Mouse (Mus musculus): Measurements from ENCODE around the gene Pradc1. TPM values are rescaled to one million over a fixed set of nuclear protein-coding genes. Genes with fewer than 3 reads are reported as not detected.

The Pradc1 gene
- polyA plus RNA-seq, 1 experiment from 2014 or later: 34.9 TPM

DNA sequence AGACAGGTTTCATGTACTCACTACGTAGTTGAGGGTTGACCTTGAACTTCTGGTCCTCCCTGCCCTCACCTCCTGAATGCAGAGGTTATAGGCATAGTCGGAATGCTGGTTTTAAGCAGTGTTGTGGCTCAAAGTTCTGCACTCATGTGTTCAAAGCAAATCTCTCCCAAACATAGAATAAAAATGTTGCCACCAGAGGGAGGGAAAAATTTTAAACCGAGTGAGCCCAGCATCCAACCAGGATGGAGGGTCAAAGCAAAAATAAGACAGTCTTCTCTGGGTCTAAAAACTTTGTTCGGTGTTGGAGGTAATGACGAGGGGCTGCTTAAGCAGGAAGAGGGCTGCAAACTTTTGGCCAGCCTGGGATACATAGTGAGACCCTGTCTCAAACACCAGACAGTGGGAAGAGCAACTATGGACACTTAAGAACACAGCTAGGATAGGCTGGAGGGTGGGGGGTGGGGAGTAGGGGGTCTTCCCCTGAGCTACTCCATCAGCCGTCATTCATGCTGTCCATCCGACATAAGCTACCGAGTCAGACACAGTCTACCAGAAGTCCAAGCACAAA lies 20.4 kb downstream of the Pradc1 start:
- WGBS: 43% methylated on average over 8 of the region's 8 CpGs
- peak overlapping the region; percentile 97 for H3K4me3 ChIP-seq
- H3K9me3 ChIP-seq: no peaks in the 10 kb centered on the region
- peak overlapping the region; percentile 79 for H3K4me2 ChIP-seq
- H3K9ac ChIP-seq: peak overlapping the region; percentile 88
- H3K27ac ChIP-seq: peak overlapping the region; percentile 28; the same call in 1 of the 2 replicates
- peaks cover 13% of the 10 kb centered on the region for H3K4me1 ChIP-seq
- peaks cover 4% of the 10 kb centered on the region for H3K27me3 ChIP-seq
- ATAC-seq (ENCODE audit: insufficient number of reproducible peaks, insufficient read depth, low FRiP score, low TSS enrichment, low read depth): peak; percentile 71
- H3K36me3 ChIP-seq: no peaks in the 10 kb centered on the region

DNA sequence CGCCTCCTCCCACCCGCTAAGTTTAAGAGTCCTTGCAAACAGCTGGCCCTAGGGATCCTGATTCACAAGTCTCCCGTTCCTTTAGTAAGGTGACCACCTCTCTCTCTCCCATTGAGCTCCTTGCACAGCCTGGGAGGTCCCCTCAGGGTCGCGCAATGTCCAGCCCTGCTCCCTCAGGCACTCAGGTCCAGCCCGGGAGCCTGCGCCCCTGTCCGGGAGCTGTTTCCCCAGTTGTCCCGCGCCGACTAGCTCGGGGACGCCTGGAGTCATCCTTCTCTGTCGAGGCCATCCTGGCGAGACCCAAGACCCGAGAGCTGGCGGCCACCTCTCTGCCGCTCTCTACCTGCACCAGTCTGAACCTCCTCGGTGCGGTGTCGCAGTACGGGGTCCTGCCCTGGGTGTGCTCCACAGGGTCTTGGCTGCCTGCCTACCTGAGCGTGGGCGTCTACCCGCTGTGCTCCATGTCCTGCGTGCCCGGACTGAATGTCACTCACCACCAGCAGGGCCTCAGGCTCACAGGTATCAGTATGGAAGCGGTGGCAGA lies 27.9 kb downstream of the Pradc1 start, which contains the start of gene Noto:
Gene Noto, plus strand, starts transcription at position 51 of the 544 bp plus-strand sequence.
- peak within 1 kb of the TSS; percentile 39 for H3K4me2 ChIP-seq
- no peaks in the 10 kb centered on the region for H3K9me3 ChIP-seq
- peak within 1 kb of the TSS; percentile 7; the same call in 1 of the 2 replicates for H3K4me3 ChIP-seq
- no peak within 1 kb of the TSS for H3K27ac ChIP-seq
- peaks cover 29% of the 10 kb centered on the region for H3K27me3 ChIP-seq
- no peaks in the 10 kb centered on the region for H3K36me3 ChIP-seq
- ATAC-seq (ENCODE audit: insufficient number of reproducible peaks, insufficient read depth, low FRiP score, low TSS enrichment, low read depth): no peak
- H3K4me1 ChIP-seq: no peaks in the 10 kb centered on the region
- peak within 1 kb of the TSS; percentile 44; the same call in 1 of the 2 replicates for H3K9ac ChIP-seq
- 12% methylated on average over 28 of the region's 28 CpGs for WGBS

DNA sequence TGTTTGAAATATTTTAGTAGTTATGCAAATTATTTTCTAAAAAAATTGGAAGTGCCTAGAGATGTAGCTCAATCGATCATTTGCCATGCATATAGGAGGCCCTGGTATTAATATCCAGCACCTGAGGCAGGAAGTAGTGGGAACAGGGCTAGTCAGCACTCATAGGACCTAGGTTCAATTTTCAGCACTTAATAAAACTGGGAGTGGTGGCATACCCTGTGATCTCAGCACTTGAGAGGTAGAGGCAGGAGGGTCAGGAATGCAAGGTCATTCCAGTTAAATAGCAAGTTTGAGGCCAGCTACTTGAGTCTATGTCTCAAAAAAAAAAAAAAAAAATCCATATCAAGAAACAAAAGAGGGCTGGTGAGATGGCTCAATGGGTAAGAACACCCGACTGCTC lies 32.6 kb downstream of the Pradc1 start:
- no peaks in the 10 kb centered on the region for H3K36me3 ChIP-seq
- H3K27ac ChIP-seq: no peak overlapping the region
- no peak overlapping the region for H3K4me2 ChIP-seq
- ATAC-seq (ENCODE audit: insufficient number of reproducible peaks, insufficient read depth, low FRiP score, low TSS enrichment, low read depth): no peak
- peaks cover 30% of the 10 kb centered on the region for H3K27me3 ChIP-seq
- H3K9ac ChIP-seq: no peak overlapping the region
- no peaks in the 10 kb centered on the region for H3K4me1 ChIP-seq
- no peaks in the 10 kb centered on the region for H3K9me3 ChIP-seq
- H3K4me3 ChIP-seq: no peak overlapping the region
- 79% methylated on average over 2 of the region's 2 CpGs for WGBS

DNA sequence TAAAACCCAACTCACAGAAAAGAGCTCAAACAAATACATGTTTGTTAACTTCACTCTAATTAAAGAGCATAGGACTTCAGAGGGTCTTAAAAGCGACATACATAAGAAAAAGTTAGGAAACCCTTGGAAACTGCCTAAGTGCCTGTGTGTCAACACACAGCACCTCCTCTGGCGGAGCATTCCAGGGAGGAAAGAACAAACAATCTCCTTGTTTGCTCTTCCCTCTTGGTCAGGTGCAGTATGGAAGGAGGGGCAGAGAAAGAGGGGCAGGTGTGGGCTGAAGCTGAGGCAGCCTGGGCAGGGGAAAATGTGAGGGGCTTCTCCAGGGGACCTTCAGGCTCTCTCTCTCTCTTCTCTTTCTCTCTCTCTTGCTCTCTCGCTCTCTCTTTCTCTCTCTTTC lies 35.9 kb downstream of the Pradc1 start:
- ATAC-seq (ENCODE audit: insufficient number of reproducible peaks, insufficient read depth, low FRiP score, low TSS enrichment, low read depth): no peak

GRCm38 (mm10) chr6:85410771-85411273 lies 40.9 kb downstream of the Pradc1 start:
- Histone ChIP-seq H3K36me3 (no peaks in the 10 kb centered on the region), H3K27ac (no peak overlapping the region), H3K9ac (no peak overlapping the region), H3K27me3 (peaks cover 52% of the 10 kb centered on the region), H3K4me1 (peaks cover 12% of the 10 kb centered on the region), H3K9me3 (no peaks in the 10 kb centered on the region), H3K4me3 (no peak overlapping the region), H3K4me2 (peak overlapping the region; percentile 32)
- 11% methylated on average over 13 of the region's 13 CpGs for WGBS
- ATAC-seq (ENCODE audit: insufficient number of reproducible peaks, insufficient read depth, low FRiP score, low TSS enrichment, low read depth): peak; percentile 39; the same call in 1 of the 2 replicates

More for the DNA sequence above, 35.9 kb downstream of the Pradc1 start:
- Histone ChIP-seq H3K27me3 (peaks cover 12% of the 10 kb centered on the region), H3K4me3 (no peak overlapping the region), H3K9ac (no peak overlapping the region), H3K4me2 (no peak overlapping the region), H3K4me1 (no peaks in the 10 kb centered on the region), H3K9me3 (no peaks in the 10 kb centered on the region), H3K36me3 (no peaks in the 10 kb centered on the region), H3K27ac (no peak overlapping the region)
- WGBS: 63% methylated on average over 3 of the region's 3 CpGs

DNA sequence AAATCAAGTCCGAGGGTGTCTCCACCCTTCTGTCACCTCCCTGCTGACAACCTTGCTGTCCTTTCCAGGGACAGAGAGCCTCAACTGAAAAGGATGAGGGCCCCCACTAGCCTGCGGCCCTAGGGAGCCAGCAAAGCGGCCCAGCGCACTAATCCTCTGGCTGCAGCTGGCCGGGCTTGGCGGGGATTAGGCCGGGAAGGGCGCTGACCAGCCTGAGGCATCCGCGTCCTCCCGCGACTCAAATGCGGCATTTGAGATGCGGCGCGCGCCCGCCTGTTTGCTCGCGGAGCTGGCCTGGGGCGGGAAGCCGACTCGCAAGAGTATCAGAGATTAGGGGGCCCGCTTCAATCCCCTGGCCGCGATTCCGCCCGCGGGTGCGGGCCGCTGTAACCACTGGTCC lies 42.8 kb downstream of the Pradc1 start:
- Histone ChIP-seq H3K4me1 (peaks cover 12% of the 10 kb centered on the region), H3K27ac (no peak overlapping the region), H3K4me3 (peak overlapping the region; percentile 26), H3K4me2 (peak overlapping the region; percentile 46), H3K9ac (peak overlapping the region; percentile 32; the same call in 1 of the 2 replicates), H3K9me3 (no peaks in the 10 kb centered on the region), H3K27me3 (peaks cover 53% of the 10 kb centered on the region), H3K36me3 (no peaks in the 10 kb centered on the region)
- no peak for ATAC-seq (ENCODE audit: insufficient number of reproducible peaks, insufficient read depth, low FRiP score, low TSS enrichment, low read depth)
- under 1% methylated on average over 31 of the region's 31 CpGs for WGBS

GRCm38 (mm10) chr6:85403039-85403438 lies 48.7 kb downstream of the Pradc1 start:
- Histone ChIP-seq H3K4me3 (no peak overlapping the region), H3K9me3 (no peaks in the 10 kb centered on the region), H3K27ac (no peak overlapping the region), H3K27me3 (peaks cover 24% of the 10 kb centered on the region), H3K9ac (no peak overlapping the region), H3K36me3 (no peaks in the 10 kb centered on the region), H3K4me1 (0 out of 2 replicates have a peak, but pooled peaks cover 2% of the 10 kb centered on the region), H3K4me2 (no peak overlapping the region)
- ATAC-seq (ENCODE audit: insufficient number of reproducible peaks, insufficient read depth, low FRiP score, low TSS enrichment, low read depth): no peak
- 77% methylated on average over 10 of the region's 10 CpGs for WGBS

DNA sequence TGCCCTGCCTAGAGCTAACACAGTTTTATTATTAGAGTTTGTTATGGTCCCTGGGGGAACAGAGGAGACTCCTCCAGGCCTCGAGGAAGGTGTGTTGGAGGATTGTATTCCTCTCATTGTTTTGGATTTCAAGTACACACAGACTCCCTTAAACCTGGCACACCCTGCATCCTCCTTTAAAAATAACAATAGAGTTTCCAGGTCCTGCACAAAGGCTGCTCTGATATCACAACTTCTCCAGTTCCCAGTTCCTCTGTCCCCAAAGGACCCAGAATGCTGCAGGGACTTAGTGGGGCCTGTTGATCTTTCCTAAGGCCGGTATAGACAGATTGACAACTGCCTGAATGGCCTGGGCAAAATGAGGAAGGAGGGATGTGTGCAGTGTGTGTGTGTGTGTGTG lies 49.2 kb downstream of the Pradc1 start:
- Histone ChIP-seq H3K4me2 (no peak overlapping the region), H3K9ac (no peak overlapping the region), H3K27me3 (peaks cover 20% of the 10 kb centered on the region), H3K9me3 (no peaks in the 10 kb centered on the region), H3K36me3 (no peaks in the 10 kb centered on the region), H3K4me3 (no peak overlapping the region), H3K27ac (no peak overlapping the region), H3K4me1 (0 out of 2 replicates have a peak, but pooled peaks cover 2% of the 10 kb centered on the region)
- WGBS: 49% methylated on average over 2 of the region's 2 CpGs
- no peak for ATAC-seq (ENCODE audit: insufficient number of reproducible peaks, insufficient read depth, low FRiP score, low TSS enrichment, low read depth)

GRCm38 (mm10) chr6:85399715-85400114 lies 52.1 kb downstream of the Pradc1 start:
- H3K9me3 ChIP-seq: no peaks in the 10 kb centered on the region
- no peaks in the 10 kb centered on the region for H3K36me3 ChIP-seq
- no peak for ATAC-seq (ENCODE audit: insufficient number of reproducible peaks, insufficient read depth, low FRiP score, low TSS enrichment, low read depth)
- WGBS: 40% methylated on average over 5 of the region's 5 CpGs
- 0 out of 2 replicates have a peak, but pooled peaks cover 2% of the 10 kb centered on the region for H3K27me3 ChIP-seq
- H3K27ac ChIP-seq: no peak overlapping the region
- H3K4me3 ChIP-seq: no peak overlapping the region
- no peak overlapping the region for H3K4me2 ChIP-seq
- no peak overlapping the region; the same call in 1 of the 2 replicates for H3K9ac ChIP-seq
- H3K4me1 ChIP-seq: 0 out of 2 replicates have a peak, but pooled peaks cover 2% of the 10 kb centered on the region

DNA sequence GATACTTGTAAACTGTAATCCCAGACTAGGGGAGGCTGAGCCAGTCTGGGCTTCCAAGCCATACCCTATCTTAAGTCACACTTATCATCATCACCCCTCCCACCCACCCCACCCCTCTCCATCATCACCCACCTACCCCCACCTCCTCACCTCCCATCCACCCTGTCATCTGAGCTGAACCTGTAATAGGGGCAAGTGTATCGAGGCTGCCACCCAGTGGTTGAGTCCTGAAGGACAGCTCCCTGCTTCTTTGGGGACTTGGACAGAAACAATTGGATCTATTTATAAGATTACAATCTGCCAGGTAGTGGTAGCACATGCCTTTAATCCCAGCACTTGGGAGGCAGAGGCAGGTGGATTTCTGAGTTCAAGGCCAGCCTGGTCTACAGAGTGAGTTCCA lies 54.6 kb downstream of the Pradc1 start:
- H3K36me3 ChIP-seq: no peaks in the 10 kb centered on the region
- H3K9ac ChIP-seq: no peak overlapping the region
- WGBS: 9% methylated on average over 1 of the region's 1 CpGs
- 0 out of 2 replicates have a peak, but pooled peaks cover 2% of the 10 kb centered on the region for H3K4me1 ChIP-seq
- no peak for ATAC-seq (ENCODE audit: insufficient number of reproducible peaks, insufficient read depth, low FRiP score, low TSS enrichment, low read depth)
- no peak overlapping the region for H3K4me2 ChIP-seq
- no peak overlapping the region for H3K27ac ChIP-seq
- H3K9me3 ChIP-seq: no peaks in the 10 kb centered on the region
- H3K4me3 ChIP-seq: no peak overlapping the region
- H3K27me3 ChIP-seq: no peaks in the 10 kb centered on the region
